Mouse (Mus musculus) myocyte (in vitro differentiated cells): ENCODE results near the gene AW551984.

Experiments used
- CEBPB ChIP-seq: IDR thresholded peaks from 2 replicates; pipeline ENCODE4 v1.6.1; 2011; ENCODE audit warnings: mild to moderate bottlenecking, moderate library complexity; ENCODE audit not compliant: poor library complexity, insufficient read depth, severe bottlenecking
- E2F4 ChIP-seq: IDR thresholded peaks from one replicate; pipeline ENCODE4 v1.6.1; 2011; ENCODE audit warnings: mild to moderate bottlenecking, control low read depth, moderate library complexity; ENCODE audit not compliant: insufficient read depth
- MAX ChIP-seq: IDR thresholded peaks from one replicate; pipeline ENCODE4 v1.6.1; 2011; ENCODE audit warnings: low read depth, mild to moderate bottlenecking, control low read depth
- MYOD1 ChIP-seq, 3 experiments: IDR thresholded peaks; one replicate each; pipeline ENCODE4 v1.6.1; 2011; ENCODE audit warnings: control low read depth in 2 of 3, low read depth in 2 of 3, mild to moderate bottlenecking in 2 of 3, moderate library complexity in 1 of 3; ENCODE audit not compliant: insufficient read length in 2 of 3, control insufficient read depth in 1 of 3
- MYOG ChIP-seq, 3 experiments: IDR thresholded peaks; one replicate each; pipeline ENCODE4 v1.6.1; 2011; ENCODE audit warnings: control low read depth in 2 of 3, low read depth in 2 of 3, mild to moderate bottlenecking in 2 of 3; ENCODE audit not compliant: insufficient read length in 2 of 3, control insufficient read depth in 1 of 3, insufficient read depth in 1 of 3
- POLR2A ChIP-seq: IDR thresholded peaks from one replicate; pipeline ENCODE4 v1.6.1; 2011; ENCODE audit warnings: low read depth, mild to moderate bottlenecking, control low read depth, moderate library complexity; ENCODE audit not compliant: insufficient read length
- POLR2AphosphoS2 ChIP-seq: IDR thresholded peaks from one replicate; pipeline ENCODE4 v1.6.1; 2011; ENCODE audit warnings: low read depth, control low read depth; ENCODE audit not compliant: insufficient read length
- REST ChIP-seq: IDR thresholded peaks from one replicate; pipeline ENCODE4 v1.6.1; 2011; ENCODE audit warnings: mild to moderate bottlenecking, control low read depth, moderate library complexity; ENCODE audit not compliant: insufficient read depth, insufficient read length
- TCF12 ChIP-seq: IDR thresholded peaks from one replicate; pipeline ENCODE4 v1.6.1; 2011; ENCODE audit warnings: mild to moderate bottlenecking, control low read depth; ENCODE audit not compliant: poor library complexity, insufficient read depth, severe bottlenecking

- TF ChIP-seq MAX (no peak), E2F4 (no peak), POLR2A (no peak), CEBPB (no peak), POLR2AphosphoS2 (no peak), MYOG (IDR thresholded peaks at IDR 0.05; ENCODE audit: control insufficient read depth in 1 of 3, insufficient read depth in 1 of 3, insufficient read length in 2 of 3, low read depth in 2 of 3) (no peak), MYOD1 (IDR thresholded peaks at IDR 0.05; ENCODE audit: control insufficient read depth in 1 of 3, insufficient read length in 2 of 3, low read depth in 2 of 3) (no peak), REST (no peak), TCF12 (no peak)
Measured at GRCm38 (mm10) chr9:39553946-39554345, 50.3 kb downstream of the AW551984 start, which contains the start of gene Olfr958.
